Mouse (Mus musculus): ENCODE measurements around the gene Tecrl. TPM values are rescaled to one million over a fixed set of nuclear protein-coding genes. Genes with fewer than 3 reads are reported as not detected.

Tecrl gene
- polyA plus RNA-seq, 1 experiment = not detected

GRCm38 (mm10) chr5:83238848-83239452 lies 116.0 kb downstream of the Tecrl start:
- no peaks in the 10 kb centered on the region for H3K27me3 ChIP-seq (ENCODE audit: control insufficient read depth, insufficient read depth, low read length)

More at GRCm38 (mm10) chr5:83238848-83239452, 116.0 kb downstream of the Tecrl start:
- Histone ChIP-seq H3K36me3 (ENCODE audit: control insufficient read depth, insufficient read depth, low read length) (no peaks in the 10 kb centered on the region), H3K27ac (ENCODE audit: insufficient read depth, low read depth, low read length) (no peak overlapping the region), H3K4me1 (ENCODE audit: control insufficient read depth, insufficient read depth, insufficient read length, low read length) (no peaks in the 10 kb centered on the region), H3K4me3 (ENCODE audit: low read depth, low read length) (no peak overlapping the region)
- TF ChIP-seq POLR2A (IDR thresholded peaks at IDR 0.05; ENCODE audit: low read depth, low read length) (no peak), CTCF (IDR thresholded peaks at IDR 0.05; ENCODE audit: extremely low read depth, insufficient read length, insufficient replicate concordance, low read depth, low read length) (no peak)
- WGBS = 66% methylated on average over 5 of the region's 5 CpGs
